Mouse (Mus musculus) midbrain, embryonic 11.5 days (tissue): ENCODE results near the gene Pde12. TPM values are rescaled to one million over a fixed set of nuclear protein-coding genes. Genes with fewer than 3 reads are reported as not detected.

Source experiments
- ATAC-seq: fragments of 200-750 bp; cut with Nextera tagmentation; 2 replicates; pipeline ENCODE4 v1.8.0; 2017; ENCODE audit warnings: moderate TSS enrichment, moderate library complexity; ENCODE audit not compliant: low FRiP score
- DNase-seq: peaks from one replicate; pipeline ENCODE4 v3.0.0; 2015; ENCODE audit warnings: low spot score; ENCODE audit errors: missing footprints
- H3K27ac ChIP-seq: fragments of 300-500 bp; sonication (generic); 2 replicates; pipeline ENCODE4 v1.5.1; 2014; ENCODE audit warnings: low read depth, low read length
- H3K27me3 ChIP-seq: fragments of 300-500 bp; sonication (generic); 2 replicates; pipeline ENCODE4 v1.6.1; 2014; ENCODE audit warnings: mild to moderate bottlenecking, low read length, moderate library complexity, mixed read lengths; ENCODE audit not compliant: control insufficient read depth, insufficient read depth
- H3K36me3 ChIP-seq: fragments of 300-500 bp; sonication (generic); 2 replicates; pipeline ENCODE4 v1.6.1; 2014; ENCODE audit warnings: mild to moderate bottlenecking, low read length, moderate library complexity, mixed read lengths; ENCODE audit not compliant: control insufficient read depth, insufficient read depth
- H3K4me1 ChIP-seq: fragments of 300-500 bp; sonication (generic); 2 replicates; pipeline ENCODE4 v1.6.1; 2014; ENCODE audit warnings: low read length; ENCODE audit not compliant: control insufficient read depth, insufficient read depth
- H3K4me2 ChIP-seq: fragments of 300-500 bp; sonication (generic); 2 replicates; pipeline ENCODE4 v1.6.1; 2014; ENCODE audit warnings: mild to moderate bottlenecking, moderate library complexity
- H3K4me3 ChIP-seq: fragments of 300-500 bp; sonication (generic); 2 replicates; pipeline ENCODE4 v1.5.1; 2014; ENCODE audit warnings: low read depth, low read length
- H3K9ac ChIP-seq: fragments of 300-500 bp; sonication (generic); 2 replicates; pipeline ENCODE4 v1.6.1; 2014; ENCODE audit warnings: low read length
- H3K9me3 ChIP-seq: fragments of 300-500 bp; sonication (generic); 2 replicates; pipeline ENCODE4 v1.6.1; 2016; ENCODE audit warnings: low read length; ENCODE audit not compliant: control insufficient read depth
- WGBS: fragments of 180-500 bp; shearing (Covaris S2); extraction: QIAGEN DNeasy Blood & Tissue Kit; methylation state at CpG from one replicate; pipeline ENCODE4 v1.1.7; 2014; 5-methylcytosine and 5-hydroxymethylcytosine counted together
- microRNA-seq: library from miRNA; unstranded; fragments of <30 nt; microRNA quantifications from one replicate; pipeline ENCODE4, GENCODE M21; 2017
- polyA plus RNA-seq: library from polyadenylated mRNA; unstranded; fragments of >200 nt; fragmentation: Nextera tagmentation; extraction: Ambion mirVana; gene quantifications from 2 replicates; pipeline ENCODE4 v1.2.1, GENCODE M21; 2014

Gene Pde12
- polyA plus RNA-seq, 1 experiment from 2014 or later = 12.4 TPM

GRCm38 (mm10) chr14:26637025-26637850 lies 32.4 kb downstream of the Pde12 start:
- Histone ChIP-seq H3K9me3 (no peaks in the 10 kb centered on the region), H3K9ac (peak overlapping the region; percentile 61), H3K36me3 (no peaks in the 10 kb centered on the region), H3K27me3 (no peaks in the 10 kb centered on the region), H3K27ac (peak overlapping the region; percentile 92), H3K4me1 (peaks cover 10% of the 10 kb centered on the region; the same call in 1 of the 2 replicates), H3K4me2 (peak overlapping the region; percentile 85), H3K4me3 (peak overlapping the region; percentile 94)
- WGBS = 36% methylated on average over 17 of the region's 17 CpGs
- ATAC-seq = no peak; the same call in 1 of the 2 replicates
- peak; percentile 90 for DNase-seq

- no peak overlapping the region for H3K4me2 ChIP-seq
- no peaks in the 10 kb centered on the region for H3K4me1 ChIP-seq
- no peaks in the 10 kb centered on the region for H3K9me3 ChIP-seq
- no peak overlapping the region for H3K9ac ChIP-seq
- 93% methylated on average over 5 of the region's 5 CpGs for WGBS
- H3K27me3 ChIP-seq = no peaks in the 10 kb centered on the region
- peaks cover 11% of the 10 kb centered on the region; the same call in 1 of the 2 replicates for H3K36me3 ChIP-seq
- no peak for DNase-seq
- ATAC-seq = no peak
- H3K27ac ChIP-seq = no peak overlapping the region
- H3K4me3 ChIP-seq = no peak overlapping the region
These were observed 43.0 kb downstream of the Pde12 start for GRCm38 (mm10) chr14:26626605-26627140.

- no peak for ATAC-seq
- Histone ChIP-seq H3K4me2 (no peak overlapping the region), H3K9ac (no peak overlapping the region)
These were observed 44.4 kb downstream of the Pde12 start for GRCm38 (mm10) chr14:26625301-26625700.

GRCm38 (mm10) chr14:26610689-26611088 lies 59.0 kb downstream of the Pde12 start:
- Histone ChIP-seq H3K9me3 (no peaks in the 10 kb centered on the region), H3K27me3 (no peaks in the 10 kb centered on the region), H3K9ac (no peak overlapping the region), H3K4me3 (no peak overlapping the region), H3K4me2 (no peak overlapping the region), H3K27ac (no peak overlapping the region), H3K36me3 (peaks cover 14% of the 10 kb centered on the region), H3K4me1 (no peaks in the 10 kb centered on the region)
- ATAC-seq = no peak
- no peak for DNase-seq
- WGBS = 93% methylated on average over 4 of the region's 4 CpGs

More at GRCm38 (mm10) chr14:26625301-26625700, 44.4 kb downstream of the Pde12 start:
- DNase-seq = no peak
- Histone ChIP-seq H3K27me3 (no peaks in the 10 kb centered on the region), H3K4me1 (no peaks in the 10 kb centered on the region), H3K4me3 (no peak overlapping the region), H3K27ac (no peak overlapping the region), H3K36me3 (peaks cover 15% of the 10 kb centered on the region), H3K9me3 (no peaks in the 10 kb centered on the region)
- 92% methylated on average over 4 of the region's 4 CpGs for WGBS

Small RNA genes lying within 50 kb of the gene (microRNA-seq; reads per million reads assigned to microRNA genes)
- gene Mir7672 = 1.9 reads per million, percentile 3 among the genes with 10 or more reads in this experiment

Other genes starting within 250 kb of the Pde12 start
- 21.3 and 24.8 TPM in 2 replicates for gene Slmap, start 135.0 kb downstream of the Pde12 start, polyA plus RNA-seq
- 37.9 and 39.7 TPM in 2 replicates for gene Dennd6a, start 96.0 kb downstream of the Pde12 start, polyA plus RNA-seq
- 586 and 633 TPM in 2 replicates for gene Arf4, start 31.8 kb downstream of the Pde12 start, polyA plus RNA-seq
- gene Dnah12, start 23.4 kb upstream of the Pde12 start, polyA plus RNA-seq = 0.06 TPM in 1 of 2 replicates, not detected in the other
- 0.12 TPM in 1 of 2 replicates, not detected in the other for gene Asb14, start 224.7 kb upstream of the Pde12 start, polyA plus RNA-seq